Mouse (Mus musculus): ENCODE data around the gene Ccn2.

The Ccn2 gene

GRCm38 (mm10) chr10:24642796-24643580, 47.7 kb downstream of the Ccn2 start:
- DNase-seq: peak in 1 of 2 experiments; percentile 14

GRCm38 (mm10) chr10:24645169-24645568, 49.9 kb downstream of the Ccn2 start:
- DNase-seq: no peak

Measured in B cell, adult 2 months (primary cell).